Mouse (Mus musculus): Measurements from ENCODE around the gene Lims1.

Gene Lims1

GRCm38 (mm10) chr10:58446384-58447279 is 123.4 kb downstream of the Lims1 start, which contains the start of gene Ranbp2:
Gene Ranbp2 (plus strand): TSS chr10:58446920.
- TF ChIP-seq GATA4 (IDR thresholded peaks at IDR 0.05; ENCODE audit: insufficient replicate concordance, low read length) = peak; percentile 54; the same call in 1 of the 2 replicates

GRCm38 (mm10) chr10:58447280-58447781 is 124.1 kb downstream of the Lims1 start:
- no peak for TF ChIP-seq GATA4 (IDR thresholded peaks at IDR 0.05; ENCODE audit: insufficient replicate concordance, low read length)

- TF ChIP-seq GATA4 (IDR thresholded peaks at IDR 0.05; ENCODE audit: insufficient replicate concordance, low read length) = no peak
Measured at GRCm38 (mm10) chr10:58451575-58451974, 128.3 kb downstream of the Lims1 start.

GRCm38 (mm10) chr10:58452185-58452584 is 128.9 kb downstream of the Lims1 start:
- no peak for TF ChIP-seq GATA4 (IDR thresholded peaks at IDR 0.05; ENCODE audit: insufficient replicate concordance, low read length)

DNA sequence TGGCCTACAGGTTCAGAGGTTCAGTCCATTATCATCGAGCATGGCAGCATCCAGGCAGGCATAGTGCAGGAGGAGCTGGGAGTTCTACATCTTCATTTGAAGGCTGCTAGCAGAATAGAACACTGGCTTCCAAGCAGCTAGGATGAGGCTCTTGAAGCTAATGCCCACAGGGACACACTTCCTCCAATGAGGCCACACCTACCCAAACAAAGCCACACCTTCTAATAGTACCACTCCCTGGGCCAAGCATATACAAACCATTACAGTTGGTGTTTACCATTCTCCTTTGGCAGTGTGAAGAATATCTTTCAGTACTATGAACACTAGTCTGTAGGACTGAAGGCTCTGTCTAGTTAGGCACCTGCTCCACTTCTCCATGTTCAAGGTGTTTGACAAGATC is 136.6 kb downstream of the Lims1 start:
- no peak for TF ChIP-seq GATA4 (IDR thresholded peaks at IDR 0.05; ENCODE audit: insufficient replicate concordance, low read length)
